Mouse (Mus musculus): ENCODE results near the gene Rbm33. TPM values are rescaled to one million over a fixed set of nuclear protein-coding genes. Genes with fewer than 3 reads are reported as not detected.

Gene Rbm33
- total RNA-seq, 2 experiments from 2014 or later = 46.8 to 52.7 TPM

- DNase-seq = peak; percentile 73
These were observed 95.2 kb downstream of the Rbm33 start for GRCm38 (mm10) chr5:28412006-28412685.

GRCm38 (mm10) chr5:28413533-28413932 lies 96.6 kb downstream of the Rbm33 start:
- peak; percentile 69 for DNase-seq

GRCm38 (mm10) chr5:28414076-28414475 lies 97.2 kb downstream of the Rbm33 start:
- no peak for DNase-seq

GRCm38 (mm10) chr5:28416029-28416428 lies 99.1 kb downstream of the Rbm33 start:
- DNase-seq = no peak

GRCm38 (mm10) chr5:28418734-28419133 lies 101.8 kb downstream of the Rbm33 start:
- DNase-seq = no peak

- peak; percentile 64 for DNase-seq
These were observed 102.8 kb downstream of the Rbm33 start for GRCm38 (mm10) chr5:28419640-28420265.

- DNase-seq = no peak
These were observed 106.9 kb downstream of the Rbm33 start for GRCm38 (mm10) chr5:28423781-28424180.

GRCm38 (mm10) chr5:28425926-28426325 lies 109.0 kb downstream of the Rbm33 start:
- no peak for DNase-seq

- no peak for DNase-seq
These were observed 133.4 kb downstream of the Rbm33 start for GRCm38 (mm10) chr5:28450126-28450890.

- DNase-seq = peak; percentile 91
These were observed 134.2 kb downstream of the Rbm33 start for GRCm38 (mm10) chr5:28451053-28451638.

- no peak for DNase-seq
These were observed 136.2 kb downstream of the Rbm33 start for GRCm38 (mm10) chr5:28453086-28453485.

GRCm38 (mm10) chr5:28453523-28453922 lies 136.6 kb downstream of the Rbm33 start:
- no peak for DNase-seq

GRCm38 (mm10) chr5:28454546-28454945 lies 137.6 kb downstream of the Rbm33 start:
- DNase-seq = no peak

GRCm38 (mm10) chr5:28455721-28456120 lies 138.8 kb downstream of the Rbm33 start:
- DNase-seq = no peak

- DNase-seq = no peak
These were observed 139.4 kb downstream of the Rbm33 start for GRCm38 (mm10) chr5:28456366-28456765.

- DNase-seq = no peak
These were observed 141.2 kb downstream of the Rbm33 start for GRCm38 (mm10) chr5:28457921-28458641.

GRCm38 (mm10) chr5:28458821-28459240 lies 141.9 kb downstream of the Rbm33 start:
- DNase-seq = no peak

- DNase-seq = no peak
These were observed 142.7 kb downstream of the Rbm33 start for GRCm38 (mm10) chr5:28459456-28460225.

GRCm38 (mm10) chr5:28460556-28461350 lies 143.8 kb downstream of the Rbm33 start:
- no peak for DNase-seq

- no peak for DNase-seq
These were observed 144.5 kb downstream of the Rbm33 start for GRCm38 (mm10) chr5:28461376-28461775.

Data from adrenal gland, postnatal 10 days (tissue).